Mouse (Mus musculus) midbrain, postnatal 0 days (tissue): Measurements from ENCODE around the gene Gm609. TPM values are rescaled to one million over a fixed set of nuclear protein-coding genes. Genes with fewer than 3 reads are reported as not detected.
"Not testable (repeated sequence)": the region's sequence is repeated elsewhere in the genome, so short reads cannot be mapped to it uniquely, and the experiment has no call there.

Experiments used
- ATAC-seq: fragments of 200-750 bp; cut with Nextera tagmentation; 2 replicates; pipeline ENCODE4 v1.8.0; 2017; ENCODE audit warnings: moderate number of reproducible peaks, mild to moderate bottlenecking, moderate TSS enrichment, moderate library complexity; ENCODE audit not compliant: low FRiP score
- DNase-seq: peaks from one replicate; pipeline ENCODE4 v3.0.0-alpha.2; 2015; ENCODE audit warnings: low spot score
- H3K27ac ChIP-seq: fragments of 300-500 bp; sonication (generic); 2 replicates; pipeline ENCODE4 v1.5.1; 2014; ENCODE audit warnings: low read depth, mild to moderate bottlenecking, low read length, mixed read lengths
- H3K27me3 ChIP-seq: fragments of 300-500 bp; sonication (generic); 2 replicates; pipeline ENCODE4 v1.6.1; 2014; ENCODE audit warnings: low read length, control low read depth, mixed read lengths; ENCODE audit not compliant: insufficient read depth
- H3K36me3 ChIP-seq: fragments of 300-500 bp; sonication (generic); 2 replicates; pipeline ENCODE4 v1.6.1; 2014; ENCODE audit warnings: low read length, control low read depth, mixed read lengths; ENCODE audit not compliant: insufficient read depth
- H3K4me1 ChIP-seq: fragments of 300-500 bp; sonication (generic); 2 replicates; pipeline ENCODE4 v1.6.1; 2014; ENCODE audit warnings: mild to moderate bottlenecking, control low read depth, antibody characterized with exemption, low read length, mixed read lengths; ENCODE audit not compliant: insufficient read depth
- H3K4me2 ChIP-seq: fragments of 300-500 bp; sonication (generic); 2 replicates; pipeline ENCODE4 v1.6.1; 2014; ENCODE audit warnings: low read depth, mild to moderate bottlenecking, low read length, mixed read lengths; ENCODE audit not compliant: poor library complexity, severe bottlenecking
- H3K4me3 ChIP-seq: fragments of 300-500 bp; sonication (generic); 2 replicates; pipeline ENCODE4 v1.5.1; 2014; ENCODE audit warnings: low read depth, mild to moderate bottlenecking, low read length, moderate library complexity
- H3K9ac ChIP-seq: fragments of 300-500 bp; sonication (generic); replicated peaks from 2 replicates; pipeline ENCODE4 v1.6.1; 2014; ENCODE audit warnings: mild to moderate bottlenecking, low read length, moderate library complexity, mixed read lengths; ENCODE audit not compliant: poor library complexity, severe bottlenecking
- H3K9me3 ChIP-seq: fragments of 300-500 bp; sonication (generic); 2 replicates; pipeline ENCODE4 v1.6.1; 2016; ENCODE audit warnings: low read length, control low read depth
- CTCF ChIP-seq: IDR thresholded peaks from 2 replicates; pipeline ENCODE4 v1.5.1; 2016; ENCODE audit warnings: antibody characterized with exemption, mild to moderate bottlenecking
- WGBS: fragments of 180-500 bp; shearing (Covaris S2); extraction: QIAGEN DNeasy Blood & Tissue Kit; methylation state at CpG from one replicate; pipeline ENCODE4 v1.1.7; 2014; 5-methylcytosine and 5-hydroxymethylcytosine counted together
- polyA plus RNA-seq: library from polyadenylated mRNA; unstranded; fragments of >200 nt; fragmentation: Nextera tagmentation; extraction: Ambion mirVana; gene quantifications from 2 replicates; pipeline ENCODE4 v1.2.1, GENCODE M21; 2015
- total RNA-seq: library from RNA; depleted of rRNA; stranded (reverse); fragments of >200 nt; gene quantifications from 2 replicates; pipeline ENCODE4 v1.2.3, GENCODE M21; 2014; rRNA removed

Gene Gm609
- total RNA-seq, result not detected in 2 replicates
- polyA plus RNA-seq, result not detected in 2 replicates

DNA sequence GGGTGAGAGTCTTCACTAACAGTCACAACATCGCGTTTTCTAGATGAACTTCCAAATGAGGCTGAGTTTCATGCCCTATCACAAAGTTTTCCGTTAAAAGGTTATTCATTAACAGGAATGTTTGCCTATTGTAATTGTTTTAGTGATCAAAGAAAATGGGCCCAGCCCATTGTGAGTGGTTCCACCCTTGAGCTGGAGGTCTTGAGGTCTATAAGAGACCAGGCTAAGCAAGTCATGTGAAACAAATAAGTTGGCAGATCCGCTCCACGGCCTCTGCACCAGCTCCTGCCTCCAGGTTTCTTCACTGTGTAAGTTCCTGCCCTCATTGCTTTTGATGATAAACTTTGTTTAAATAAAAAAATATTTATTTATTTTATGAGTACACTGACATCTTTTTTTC, at the start of gene Gm609:
TSS of gene Gm609 (minus strand) at position 43 of the 400 bp plus-strand sequence.
- H3K9me3 ChIP-seq, result no peaks in the 10 kb centered on the region
- ATAC-seq (no peak), DNase-seq (no peak)
- H3K4me1 ChIP-seq, result no peaks in the 10 kb centered on the region
- no peak within 1 kb of the TSS for H3K27ac ChIP-seq
- no peaks in the 10 kb centered on the region for H3K36me3 ChIP-seq
- no peak within 1 kb of the TSS for H3K4me2 ChIP-seq
- no peaks in the 10 kb centered on the region for H3K27me3 ChIP-seq
- 79% methylated on average over 5 of the region's 5 CpGs for WGBS
- no peak within 1 kb of the TSS for H3K9ac ChIP-seq
- no peak for TF ChIP-seq CTCF
- no peak within 1 kb of the TSS for H3K4me3 ChIP-seq

DNA sequence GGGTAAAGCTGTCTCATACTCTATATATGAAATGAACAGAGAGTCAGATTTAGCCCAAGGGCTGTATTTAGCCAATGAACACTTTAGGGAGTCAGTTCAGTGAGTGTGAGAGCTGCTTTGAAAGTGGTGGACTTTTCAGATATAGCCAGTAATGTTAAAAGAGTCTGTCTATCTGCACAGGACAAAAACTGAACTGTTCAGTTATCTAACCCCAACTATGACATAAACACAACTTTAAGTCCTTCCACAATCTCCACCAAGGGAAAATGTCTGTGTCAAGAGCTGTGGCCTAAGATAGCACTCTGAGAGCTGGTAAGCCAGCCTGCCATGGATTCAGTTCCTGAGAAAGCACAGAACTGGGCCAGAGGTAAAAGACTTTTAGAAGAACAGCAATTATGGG, 49.3 kb upstream of the Gm609 start:
- TF ChIP-seq CTCF, result no peak
- Histone ChIP-seq H3K9ac (no peak overlapping the region), H3K4me1 (no peaks in the 10 kb centered on the region), H3K36me3 (no peaks in the 10 kb centered on the region), H3K27me3 (no peaks in the 10 kb centered on the region), H3K4me3 (no peak overlapping the region), H3K9me3 (no peaks in the 10 kb centered on the region), H3K27ac (no peak overlapping the region), H3K4me2 (no peak overlapping the region)
- ATAC-seq (no peak), DNase-seq (no peak)

DNA sequence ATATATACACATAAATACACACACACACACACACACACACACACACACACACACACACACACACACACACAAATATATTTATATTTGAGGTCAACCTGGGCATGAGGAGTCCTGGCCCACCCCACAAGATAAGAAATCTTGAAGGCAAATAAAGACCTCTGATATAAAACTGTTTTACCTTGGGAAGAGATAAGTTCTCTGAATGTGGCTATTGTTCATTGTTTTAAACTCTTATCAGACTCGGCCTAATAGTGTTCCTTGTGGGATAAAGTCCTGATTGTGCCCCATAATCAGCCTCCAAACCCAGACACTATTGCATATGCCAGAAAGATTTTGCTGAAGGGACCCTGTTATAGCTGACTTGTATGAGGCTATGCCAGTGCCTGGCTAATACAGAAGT, 45.6 kb upstream of the Gm609 start:
- not testable (repeated sequence) for H3K4me2 ChIP-seq, H3K9me3 ChIP-seq, H3K27ac ChIP-seq, H3K27me3 ChIP-seq, H3K36me3 ChIP-seq, ATAC-seq, H3K9ac ChIP-seq, DNase-seq, H3K4me1 ChIP-seq, H3K4me3 ChIP-seq
- 79% methylated on average over 1 of the region's 1 CpGs for WGBS

DNA sequence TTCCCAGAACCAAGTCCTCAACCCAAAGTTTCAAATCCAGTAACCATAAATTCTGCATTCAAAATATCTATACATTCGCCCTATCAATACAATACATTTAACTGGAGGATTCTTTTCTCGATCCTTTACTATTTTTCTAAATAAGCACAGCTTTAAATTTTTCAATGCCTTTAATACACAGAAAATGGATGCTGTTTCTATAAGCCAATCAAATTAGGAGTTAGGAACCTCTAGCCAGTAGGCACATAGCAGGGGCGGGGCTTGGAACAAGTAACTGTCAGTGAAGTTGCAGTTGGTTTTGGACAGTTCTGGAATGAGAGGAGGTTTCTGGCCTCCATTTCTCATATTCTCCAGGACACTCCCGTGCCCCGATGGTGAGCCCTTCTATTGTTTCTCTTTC, 42.2 kb upstream of the Gm609 start, which contains the start of gene Slc9c1:
TSS of gene Slc9c1 (plus strand) at position 301 of the 400 bp plus-strand sequence.
- Histone ChIP-seq H3K9ac (no peak within 1 kb of the TSS), H3K4me2 (no peak within 1 kb of the TSS), H3K9me3 (no peaks in the 10 kb centered on the region), H3K4me1 (no peaks in the 10 kb centered on the region), H3K27me3 (no peaks in the 10 kb centered on the region), H3K4me3 (no peak within 1 kb of the TSS), H3K27ac (no peak within 1 kb of the TSS), H3K36me3 (no peaks in the 10 kb centered on the region)
- no peak for TF ChIP-seq CTCF
- 92% methylated on average over 5 of the region's 5 CpGs for WGBS
- DNase-seq, result no peak
- no peak for ATAC-seq

DNA sequence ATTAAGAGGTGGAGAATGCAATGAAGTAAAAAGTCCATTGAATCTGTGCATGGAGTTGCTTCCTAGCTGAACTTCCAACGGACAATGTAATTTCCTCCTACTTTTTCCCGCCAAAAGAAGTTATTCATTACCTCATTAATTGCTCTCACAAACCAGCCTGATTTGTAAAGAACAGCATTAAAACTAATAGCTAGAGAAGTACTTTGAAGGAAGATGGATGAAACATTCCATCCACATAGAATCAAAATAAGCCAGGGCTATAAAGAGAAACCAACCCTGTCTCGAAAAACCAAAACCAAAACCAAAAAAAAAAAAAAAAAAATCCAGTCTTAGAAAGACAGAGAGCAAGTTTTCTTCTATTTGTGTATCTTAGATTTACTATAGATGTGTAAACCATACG, 39.2 kb upstream of the Gm609 start, which contains the start of gene Gm17783:
TSS of gene Gm17783 (minus strand) at position 101 of the 400 bp plus-strand sequence.
- H3K9me3 ChIP-seq, result no peaks in the 10 kb centered on the region
- WGBS, result 91% methylated on average over 4 of the region's 4 CpGs
- ATAC-seq, result no peak

DNA sequence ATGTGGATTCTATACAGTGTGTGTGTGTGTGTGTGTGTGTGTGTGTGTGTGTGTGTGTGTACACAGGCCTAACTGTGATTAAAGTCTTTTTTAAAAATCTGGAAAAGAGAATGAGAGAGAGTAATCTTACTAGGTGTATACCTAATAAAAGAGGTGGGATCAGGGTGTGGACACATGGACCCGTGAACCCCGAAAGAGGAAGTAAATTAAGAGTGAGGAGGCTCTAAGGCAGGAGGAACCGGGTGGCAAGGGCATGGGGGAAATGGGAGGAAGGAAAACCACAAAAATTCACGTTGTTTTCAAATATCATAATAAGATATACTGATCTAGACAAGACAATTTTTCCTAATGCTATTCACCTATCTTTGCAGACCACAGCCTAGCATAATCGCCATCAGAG, 32.8 kb upstream of the Gm609 start:
- no peak overlapping the region for H3K27ac ChIP-seq
- H3K9me3 ChIP-seq, result no peaks in the 10 kb centered on the region
- H3K36me3 ChIP-seq, result no peaks in the 10 kb centered on the region
- ATAC-seq (no peak), DNase-seq (no peak)
- no peaks in the 10 kb centered on the region for H3K4me1 ChIP-seq
- no peak overlapping the region for H3K9ac ChIP-seq
- H3K4me3 ChIP-seq, result no peak overlapping the region
- H3K27me3 ChIP-seq, result no peaks in the 10 kb centered on the region
- no peak overlapping the region for H3K4me2 ChIP-seq
- WGBS, result 86% methylated on average over 5 of the region's 5 CpGs
- TF ChIP-seq CTCF, result no peak

More for the DNA sequence above, 39.2 kb upstream of the Gm609 start, which contains the start of gene Gm17783:
- Histone ChIP-seq H3K4me2 (no peak within 1 kb of the TSS), H3K36me3 (no peaks in the 10 kb centered on the region), H3K27me3 (no peaks in the 10 kb centered on the region), H3K27ac (no peak within 1 kb of the TSS), H3K9ac (no peak within 1 kb of the TSS), H3K4me3 (no peak within 1 kb of the TSS), H3K4me1 (no peaks in the 10 kb centered on the region)
- no peak for TF ChIP-seq CTCF
- DNase-seq, result no peak
